Mouse (Mus musculus) midbrain, postnatal 0 days (tissue): Measurements from ENCODE around the gene AC161166.1. TPM values are rescaled to one million over a fixed set of nuclear protein-coding genes. Genes with fewer than 3 reads are reported as not detected.
"Not testable (repeated sequence)": the region's sequence is repeated elsewhere in the genome, so short reads cannot be mapped to it uniquely, and the experiment has no call there.

Source experiments
- ATAC-seq: fragments of 200-750 bp; cut with Nextera tagmentation; 2 replicates; pipeline ENCODE4 v1.8.0; 2017; ENCODE audit warnings: moderate number of reproducible peaks, mild to moderate bottlenecking, moderate TSS enrichment, moderate library complexity; ENCODE audit not compliant: low FRiP score
- DNase-seq: peaks from one replicate; pipeline ENCODE4 v3.0.0-alpha.2; 2015; ENCODE audit warnings: low spot score
- H3K27ac ChIP-seq: fragments of 300-500 bp; sonication (generic); 2 replicates; pipeline ENCODE4 v1.5.1; 2014; ENCODE audit warnings: low read depth, mild to moderate bottlenecking, low read length, mixed read lengths
- H3K27me3 ChIP-seq: fragments of 300-500 bp; sonication (generic); 2 replicates; pipeline ENCODE4 v1.6.1; 2014; ENCODE audit warnings: low read length, control low read depth, mixed read lengths; ENCODE audit not compliant: insufficient read depth
- H3K36me3 ChIP-seq: fragments of 300-500 bp; sonication (generic); 2 replicates; pipeline ENCODE4 v1.6.1; 2014; ENCODE audit warnings: low read length, control low read depth, mixed read lengths; ENCODE audit not compliant: insufficient read depth
- H3K4me1 ChIP-seq: fragments of 300-500 bp; sonication (generic); 2 replicates; pipeline ENCODE4 v1.6.1; 2014; ENCODE audit warnings: mild to moderate bottlenecking, control low read depth, antibody characterized with exemption, low read length, mixed read lengths; ENCODE audit not compliant: insufficient read depth
- H3K4me2 ChIP-seq: fragments of 300-500 bp; sonication (generic); 2 replicates; pipeline ENCODE4 v1.6.1; 2014; ENCODE audit warnings: low read depth, mild to moderate bottlenecking, low read length, mixed read lengths; ENCODE audit not compliant: poor library complexity, severe bottlenecking
- H3K4me3 ChIP-seq: fragments of 300-500 bp; sonication (generic); 2 replicates; pipeline ENCODE4 v1.5.1; 2014; ENCODE audit warnings: low read depth, mild to moderate bottlenecking, low read length, moderate library complexity
- H3K9ac ChIP-seq: fragments of 300-500 bp; sonication (generic); replicated peaks from 2 replicates; pipeline ENCODE4 v1.6.1; 2014; ENCODE audit warnings: mild to moderate bottlenecking, low read length, moderate library complexity, mixed read lengths; ENCODE audit not compliant: poor library complexity, severe bottlenecking
- H3K9me3 ChIP-seq: fragments of 300-500 bp; sonication (generic); 2 replicates; pipeline ENCODE4 v1.6.1; 2016; ENCODE audit warnings: low read length, control low read depth
- CTCF ChIP-seq: IDR thresholded peaks from 2 replicates; pipeline ENCODE4 v1.5.1; 2016; ENCODE audit warnings: antibody characterized with exemption, mild to moderate bottlenecking
- WGBS: fragments of 180-500 bp; shearing (Covaris S2); extraction: QIAGEN DNeasy Blood & Tissue Kit; methylation state at CpG from one replicate; pipeline ENCODE4 v1.1.7; 2014; 5-methylcytosine and 5-hydroxymethylcytosine counted together
- polyA plus RNA-seq: library from polyadenylated mRNA; unstranded; fragments of >200 nt; fragmentation: Nextera tagmentation; extraction: Ambion mirVana; gene quantifications from 2 replicates; pipeline ENCODE4 v1.2.1, GENCODE M21; 2015
- total RNA-seq: library from RNA; depleted of rRNA; stranded (reverse); fragments of >200 nt; gene quantifications from 2 replicates; pipeline ENCODE4 v1.2.3, GENCODE M21; 2014

AC161166.1 gene
- total and polyA plus RNA-seq, 2 experiments from 2014 or later, result 0.78 TPM; not detected in 1

GRCm38 (mm10) chr7:24516319-24516718 lies 4.1 kb upstream of the AC161166.1 start:
- DNase-seq (peak; percentile 73), ATAC-seq (0 out of 2 replicates have a peak, but pooled peaks have one; percentile 14)
- H3K4me2 ChIP-seq, H3K9me3 ChIP-seq, H3K4me3 ChIP-seq, H3K4me1 ChIP-seq, H3K27ac ChIP-seq, H3K27me3 ChIP-seq, H3K9ac ChIP-seq: not testable (repeated sequence)
- 68% methylated on average over 7 of the region's 8 CpGs for WGBS
- TF ChIP-seq CTCF, result peak; percentile 66
- H3K36me3 ChIP-seq, result peaks cover 35% of the 10 kb centered on the region

- no peaks in the 10 kb centered on the region for H3K27me3 ChIP-seq
- DNase-seq, result no peak
- peak overlapping the region; percentile 65 for H3K4me2 ChIP-seq
- H3K27ac ChIP-seq, result peak overlapping the region; percentile 99
- no peak for TF ChIP-seq CTCF
- H3K9me3 ChIP-seq, result no peaks in the 10 kb centered on the region
- under 1% methylated on average over 20 of the region's 20 CpGs for WGBS
- H3K4me3 ChIP-seq, result peak overlapping the region; percentile 63
- H3K9ac ChIP-seq, result peak overlapping the region; percentile 93
- peaks cover 14% of the 10 kb centered on the region for H3K4me1 ChIP-seq
- peaks cover 22% of the 10 kb centered on the region for H3K36me3 ChIP-seq
- ATAC-seq, result no peak
These were observed 4.5 kb downstream of the AC161166.1 start for GRCm38 (mm10) chr7:24507726-24508114.

GRCm38 (mm10) chr7:24506838-24507725 lies 5.2 kb downstream of the AC161166.1 start, which contains the start of gene Zfp428:
Zfp428 (plus strand) TSS chr7:24507006.
- Histone ChIP-seq H3K27me3 (no peaks in the 10 kb centered on the region), H3K4me2 (peak within 1 kb of the TSS; percentile 65), H3K4me3 (peak within 1 kb of the TSS; percentile 63), H3K9me3 (no peaks in the 10 kb centered on the region), H3K36me3 (peaks cover 19% of the 10 kb centered on the region), H3K4me1 (peaks cover 14% of the 10 kb centered on the region), H3K27ac (peak within 1 kb of the TSS; percentile 99), H3K9ac (peak within 1 kb of the TSS; percentile 93)
- peak; percentile 89 for ATAC-seq
- no peak for TF ChIP-seq CTCF
- peak; percentile 96 for DNase-seq
- WGBS, result under 1% methylated on average over 70 of the region's 84 CpGs

GRCm38 (mm10) chr7:24506476-24506837 lies 5.8 kb downstream of the AC161166.1 start:
- TF ChIP-seq CTCF, result no peak
- Histone ChIP-seq H3K9ac (peak overlapping the region; percentile 93), H3K27me3 (no peaks in the 10 kb centered on the region), H3K4me2 (peak overlapping the region; percentile 65), H3K9me3 (no peaks in the 10 kb centered on the region), H3K4me1 (peaks cover 14% of the 10 kb centered on the region), H3K36me3 (peaks cover 18% of the 10 kb centered on the region), H3K4me3 (peak overlapping the region; percentile 63), H3K27ac (peak overlapping the region; percentile 99)
- DNase-seq (peak; percentile 76), ATAC-seq (peak; percentile 0; the same call in 1 of the 2 replicates)
- 1% methylated on average over 12 of the region's 12 CpGs for whole genome bisulfite sequencing

- H3K9ac ChIP-seq, result peak overlapping the region; percentile 93
- no peaks in the 10 kb centered on the region for H3K9me3 ChIP-seq
- peak overlapping the region; percentile 65 for H3K4me2 ChIP-seq
- peak overlapping the region; percentile 63; the same call in 1 of the 2 replicates for H3K4me3 ChIP-seq
- DNase-seq (no peak), ATAC-seq (no peak)
- H3K36me3 ChIP-seq, result peaks cover 18% of the 10 kb centered on the region
- H3K4me1 ChIP-seq, result peaks cover 14% of the 10 kb centered on the region
- H3K27me3 ChIP-seq, result no peaks in the 10 kb centered on the region
- 5% methylated on average over 3 of the region's 3 CpGs for WGBS
- TF ChIP-seq CTCF, result no peak
- H3K27ac ChIP-seq, result peak overlapping the region; percentile 99
These were observed 6.2 kb downstream of the AC161166.1 start for GRCm38 (mm10) chr7:24506065-24506459.

GRCm38 (mm10) chr7:24505447-24506064 lies 6.7 kb downstream of the AC161166.1 start:
- peak overlapping the region; percentile 65 for H3K4me2 ChIP-seq
- no peaks in the 10 kb centered on the region for H3K9me3 ChIP-seq
- no peak for TF ChIP-seq CTCF
- WGBS, result 4% methylated on average over 15 of the region's 15 CpGs
- H3K27ac ChIP-seq, result peak overlapping the region; percentile 99
- no peaks in the 10 kb centered on the region for H3K27me3 ChIP-seq
- H3K9ac ChIP-seq, result peak overlapping the region; percentile 93
- H3K36me3 ChIP-seq, result peaks cover 18% of the 10 kb centered on the region
- no peak for ATAC-seq
- H3K4me3 ChIP-seq, result peak overlapping the region; percentile 63; the same call in 1 of the 2 replicates
- peaks cover 14% of the 10 kb centered on the region for H3K4me1 ChIP-seq
- no peak for DNase-seq
